Comparison of ENCODE assay signal across 8 mouse cellular contexts in the genomic region with DNA sequence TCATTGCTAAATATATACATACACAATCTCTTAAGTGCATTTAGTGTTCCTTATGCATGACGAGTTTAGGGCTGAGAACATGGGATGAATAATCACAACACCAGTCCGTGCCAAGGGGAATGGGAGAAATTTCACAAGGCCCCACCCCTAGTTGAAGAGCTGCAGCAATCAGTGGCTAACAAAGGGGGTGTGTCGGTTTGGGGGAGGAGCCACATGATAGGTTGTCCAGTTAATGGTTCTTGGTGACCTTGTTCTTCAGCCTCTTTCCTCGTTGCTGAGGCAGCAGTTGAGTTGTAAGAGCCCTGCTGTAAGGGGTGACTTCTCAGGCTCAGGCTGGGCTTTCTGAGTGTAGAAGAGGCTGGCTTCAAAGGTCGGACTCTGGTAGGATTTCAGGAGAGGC. TPM values are rescaled to one million over a fixed set of nuclear protein-coding genes. Genes with fewer than 3 reads are reported as not detected.
DNase-seq lines count a peak whose midpoint lies in the region; ATAC-seq and TF ChIP-seq lines count a peak whose summit lies in the region.

No protein-coding gene starts in this region.

- H3K27me3 ChIP-seq in heart, embryonic 12.5 days (replicated peaks) = no peaks in the 10 kb centered on the region
- H3K27me3 ChIP-seq in kidney, postnatal 0 days (ENCODE audit: insufficient read depth, low read length) = no peaks in the 10 kb centered on the region
- no peaks in the 10 kb centered on the region for H3K27me3 ChIP-seq in midbrain, embryonic 12.5 days

- peaks cover 36% of the 10 kb centered on the region for H3K4me1 ChIP-seq in heart, embryonic 12.5 days (replicated peaks)
- H3K4me1 ChIP-seq in kidney, postnatal 0 days (replicated peaks; ENCODE audit: insufficient read depth, low read length) = peaks cover 9% of the 10 kb centered on the region
- H3K4me1 ChIP-seq in midbrain, embryonic 12.5 days = peaks cover 26% of the 10 kb centered on the region

- no peak for TF ChIP-seq CTCF in gastrocnemius, adult 2 months (IDR thresholded peaks at IDR 0.05)
- no peak for TF ChIP-seq CTCF in kidney, postnatal 0 days (IDR thresholded peaks at IDR 0.05; ENCODE audit: low read depth)

- no peak for ATAC-seq in heart, embryonic 12.5 days (ENCODE audit: insufficient number of reproducible peaks, low FRiP score)
- peak; percentile 45 for ATAC-seq in kidney, postnatal 0 days (replicated peaks; ENCODE audit: low FRiP score, low read depth)
- no peak for ATAC-seq in midbrain, embryonic 12.5 days (ENCODE audit: low FRiP score, low read depth)
- no peak for ATAC-seq in erythroid progenitor cell, adult 5-6 weeks (replicated peaks; ENCODE audit: low FRiP score, poor library complexity, severe bottlenecking)

- intact Hi-C loops in gastrocnemius, adult 2 months (cut with DNase I) = no loop called here

- DNase-seq in gastrocnemius, adult 2 months = peak; percentile 70
- no peak for DNase-seq in gastrocnemius, postnatal 10 days
- peak; percentile 77 for DNase-seq in NIH3T3 (ENCODE audit: low read depth)
- peak; percentile 83 for DNase-seq in kidney, postnatal 0 days (ENCODE audit: low spot score)
- DNase-seq in layer of hippocampus, adult 11-12 months (ENCODE audit: low spot score) = no peak

- peak overlapping the region; percentile 85 for H3K4me3 ChIP-seq in gastrocnemius, adult 2 months
- H3K4me3 ChIP-seq in heart, embryonic 12.5 days = no peak overlapping the region
- no peak overlapping the region for H3K4me3 ChIP-seq in kidney, postnatal 0 days (replicated peaks; ENCODE audit: low read depth, low read length)
- no peak overlapping the region for H3K4me3 ChIP-seq in midbrain, embryonic 12.5 days

- peak overlapping the region; percentile 99 for H3K27ac ChIP-seq in gastrocnemius, adult 2 months
- no peak overlapping the region for H3K27ac ChIP-seq in heart, embryonic 12.5 days (ENCODE audit: poor library complexity, severe bottlenecking)
- H3K27ac ChIP-seq in kidney, postnatal 0 days = peak overlapping the region; percentile 83
- no peak overlapping the region for H3K27ac ChIP-seq in midbrain, embryonic 12.5 days (replicated peaks)

- WGBS in heart, embryonic 12.5 days = 28% methylated on average over 5 of the region's 5 CpGs
- WGBS in kidney, postnatal 0 days = 15% methylated on average over 5 of the region's 5 CpGs
- WGBS in midbrain, embryonic 12.5 days = 60% methylated on average over 5 of the region's 5 CpGs

- H3K9me3 ChIP-seq in heart, embryonic 12.5 days (replicated peaks) = no peaks in the 10 kb centered on the region
- H3K9me3 ChIP-seq in kidney, postnatal 0 days (replicated peaks; ENCODE audit: low read length) = no peaks in the 10 kb centered on the region
- no peaks in the 10 kb centered on the region for H3K9me3 ChIP-seq in midbrain, embryonic 12.5 days

- no peak overlapping the region for H3K9ac ChIP-seq in heart, embryonic 12.5 days
- no peak overlapping the region for H3K9ac ChIP-seq in kidney, postnatal 0 days (ENCODE audit: low read depth, low read length)
- H3K9ac ChIP-seq in midbrain, embryonic 12.5 days (replicated peaks) = no peak overlapping the region

- peak overlapping the region; percentile 91 for H3K4me2 ChIP-seq in heart, embryonic 12.5 days
- peak overlapping the region; percentile 90; the same call in 1 of the 2 replicates for H3K4me2 ChIP-seq in kidney, postnatal 0 days (ENCODE audit: low read length)
- H3K4me2 ChIP-seq in midbrain, embryonic 12.5 days (replicated peaks) = 0 out of 2 replicates have a peak overlapping the region, but pooled peaks have one; percentile 0

- peaks cover 20% of the 10 kb centered on the region for H3K36me3 ChIP-seq in heart, embryonic 12.5 days
- peaks cover 15% of the 10 kb centered on the region; the same call in 1 of the 2 replicates for H3K36me3 ChIP-seq in kidney, postnatal 0 days (ENCODE audit: insufficient read depth, low read length)
- peaks cover 21% of the 10 kb centered on the region for H3K36me3 ChIP-seq in midbrain, embryonic 12.5 days

RNA-seq across cellular contexts. Expression of a gene that starts 1.9 kb away (rescaled TPM):
- 100 to 1,000 TPM; 483 to 898 TPM for total RNA-seq in gastrocnemius, adult 2 months (2021)
- total RNA-seq in gastrocnemius, postnatal 10 days (2021) = 100 to 1,000 TPM; 406 to 464 TPM
- 746 and 756 TPM in 2 replicates for polyA plus RNA-seq in heart, embryonic 12.5 days (2016; fragmentation: Nextera tagmentation; extraction: Ambion mirVana)
- polyA plus RNA-seq in kidney, postnatal 0 days (2015; fragmentation: Nextera tagmentation; extraction: Ambion mirVana) = 660 and 674 TPM in 2 replicates
- 394 and 399 TPM in 2 replicates for polyA plus RNA-seq in midbrain, embryonic 12.5 days (2016; fragmentation: Nextera tagmentation; extraction: Ambion mirVana)
- 44.3 and 52.0 TPM in 2 replicates for total RNA-seq in erythroid progenitor cell, adult 5-6 weeks (2015; ENCODE audit: low replicate concordance)
- total RNA-seq in erythroid progenitor cell, adult 5-6 weeks (2017; ENCODE audit: low replicate concordance) = 21.6 and 53.0 TPM in 2 replicates

RNA-seq across cellular contexts. Expression of a gene that starts 23.7 kb away (rescaled TPM):
- total RNA-seq in gastrocnemius, adult 2 months (2021) = 10 to 100 TPM; 20.0 to 23.7 TPM
- total RNA-seq in gastrocnemius, postnatal 10 days (2021) = 10 to 100 TPM; 19.1 to 25.9 TPM
- 33.1 and 35.6 TPM in 2 replicates for polyA plus RNA-seq in heart, embryonic 12.5 days (2016; fragmentation: Nextera tagmentation; extraction: Ambion mirVana)
- polyA plus RNA-seq in kidney, postnatal 0 days (2015; fragmentation: Nextera tagmentation; extraction: Ambion mirVana) = 30.6 and 31.9 TPM in 2 replicates
- polyA plus RNA-seq in midbrain, embryonic 12.5 days (2016; fragmentation: Nextera tagmentation; extraction: Ambion mirVana) = 93.4 and 97.2 TPM in 2 replicates
- 4.2 and 10.8 TPM in 2 replicates for total RNA-seq in erythroid progenitor cell, adult 5-6 weeks (2015; ENCODE audit: low replicate concordance)
- total RNA-seq in erythroid progenitor cell, adult 5-6 weeks (2017; ENCODE audit: low replicate concordance) = 6.0 and 18.0 TPM in 2 replicates

RNA-seq across cellular contexts. Expression of a gene that starts 47.3 kb away (rescaled TPM):
- 1 to 10 TPM; 1.5 to 4.7 TPM for total RNA-seq in gastrocnemius, adult 2 months (2021)
- 10 to 100 TPM; 79.1 to 88.6 TPM for total RNA-seq in gastrocnemius, postnatal 10 days (2021)
- 245 and 246 TPM in 2 replicates for polyA plus RNA-seq in heart, embryonic 12.5 days (2016; fragmentation: Nextera tagmentation; extraction: Ambion mirVana)
- polyA plus RNA-seq in kidney, postnatal 0 days (2015; fragmentation: Nextera tagmentation; extraction: Ambion mirVana) = 330 and 339 TPM in 2 replicates
- polyA plus RNA-seq in midbrain, embryonic 12.5 days (2016; fragmentation: Nextera tagmentation; extraction: Ambion mirVana) = 240 and 287 TPM in 2 replicates
- total RNA-seq in erythroid progenitor cell, adult 5-6 weeks (2015; ENCODE audit: low replicate concordance) = not detected in 2 replicates
- not detected in 2 replicates for total RNA-seq in erythroid progenitor cell, adult 5-6 weeks (2017; ENCODE audit: low replicate concordance)

RNA-seq across cellular contexts. Expression of a gene that starts 56.8 kb away (rescaled TPM):
- total RNA-seq in gastrocnemius, adult 2 months (2021) = 100 to 1,000 TPM in 1 of 2 experiments, 10 to 100 TPM in 1; 77.0 to 273 TPM
- total RNA-seq in gastrocnemius, postnatal 10 days (2021) = 100 to 1,000 TPM in 1 of 2 experiments, 10 to 100 TPM in 1; 96.8 to 105 TPM
- polyA plus RNA-seq in heart, embryonic 12.5 days (2016; fragmentation: Nextera tagmentation; extraction: Ambion mirVana) = 3.3 and 4.1 TPM in 2 replicates
- 21.1 and 21.8 TPM in 2 replicates for polyA plus RNA-seq in kidney, postnatal 0 days (2015; fragmentation: Nextera tagmentation; extraction: Ambion mirVana)
- polyA plus RNA-seq in midbrain, embryonic 12.5 days (2016; fragmentation: Nextera tagmentation; extraction: Ambion mirVana) = 0.39 and 0.89 TPM in 2 replicates
- total RNA-seq in erythroid progenitor cell, adult 5-6 weeks (2015; ENCODE audit: low replicate concordance) = 1.1 and 3.4 TPM in 2 replicates
- total RNA-seq in erythroid progenitor cell, adult 5-6 weeks (2017; ENCODE audit: low replicate concordance) = 1.3 and 3.5 TPM in 2 replicates

Comparison
In these comparisons a context has a peak if more than half of its experiments do, and no peak if none do; other contexts are left out.
1. DNase-seq: peak in gastrocnemius, adult 2 months (single experiment), NIH3T3 (single experiment) and kidney, postnatal 0 days (single experiment); none in gastrocnemius, postnatal 10 days (single experiment) and layer of hippocampus, adult 11-12 months (single experiment).
2. RNA of a gene that starts 47.3 kb away (total RNA-seq): 79.1 to 88.6 TPM in gastrocnemius, postnatal 10 days; 1.5 to 4.7 TPM in gastrocnemius, adult 2 months and not detected in erythroid progenitor cell, adult 5-6 weeks; every median in the first group is over 10 times any median in the second.
3. H3K27ac ChIP-seq: peak in gastrocnemius, adult 2 months (single experiment) and kidney, postnatal 0 days (single experiment); none in heart, embryonic 12.5 days (single experiment) and midbrain, embryonic 12.5 days (single experiment).
4. H3K4me2 ChIP-seq: peak in every context shown above with its lines; median percentile 91 in heart, embryonic 12.5 days; 90 in kidney, postnatal 0 days; 0 in midbrain, embryonic 12.5 days.
5. RNA of a gene that starts 1.9 kb away (total RNA-seq): 483 to 898 TPM in gastrocnemius, adult 2 months and 406 to 464 TPM in gastrocnemius, postnatal 10 days; 21.6 to 53.0 TPM in erythroid progenitor cell, adult 5-6 weeks; every median in the first group is over 4 times any median in the second.